Mouse (Mus musculus) embryonic facial prominence, embryonic 15.5 days (tissue): Measurements from ENCODE around the gene Bcl2l14. TPM values are rescaled to one million over a fixed set of nuclear protein-coding genes. Genes with fewer than 3 reads are reported as not detected.
A peak's percentile ranks its signal among the peaks of the same experiment; 100 is the strongest.

Experiments used
- ATAC-seq: fragments of 200-750 bp; cut with Nextera tagmentation; 2 replicates; pipeline ENCODE4 v1.8.0; 2017; ENCODE audit warnings: low read depth, moderate TSS enrichment; ENCODE audit not compliant: insufficient number of reproducible peaks, low FRiP score, low TSS enrichment
- H3K27ac ChIP-seq: fragments of 300-500 bp; sonication (generic); replicated peaks from 2 replicates; pipeline ENCODE4 v1.5.1; 2015; ENCODE audit warnings: mild to moderate bottlenecking, inconsistent platforms
- H3K27me3 ChIP-seq: fragments of 300-500 bp; sonication (generic); 2 replicates; pipeline ENCODE4 v1.6.1; 2015; ENCODE audit warnings: inconsistent platforms
- H3K36me3 ChIP-seq: fragments of 300-500 bp; sonication (generic); 2 replicates; pipeline ENCODE4 v1.6.1; 2015; ENCODE audit warnings: mild to moderate bottlenecking, inconsistent platforms
- H3K4me1 ChIP-seq: fragments of 300-500 bp; sonication (generic); 2 replicates; pipeline ENCODE4 v1.6.1; 2015; ENCODE audit warnings: inconsistent platforms
- H3K4me2 ChIP-seq: fragments of 300-500 bp; sonication (generic); replicated peaks from 2 replicates; pipeline ENCODE4 v1.6.1; 2015; ENCODE audit warnings: mild to moderate bottlenecking, inconsistent platforms
- H3K4me3 ChIP-seq: fragments of 300-500 bp; sonication (generic); replicated peaks from 2 replicates; pipeline ENCODE4 v1.5.1; 2015; ENCODE audit warnings: mild to moderate bottlenecking, inconsistent platforms
- H3K9ac ChIP-seq: fragments of 300-500 bp; sonication (generic); 2 replicates; pipeline ENCODE4 v1.6.1; 2015; ENCODE audit warnings: inconsistent platforms
- H3K9me3 ChIP-seq: fragments of 300-500 bp; sonication (generic); replicated peaks from 2 replicates; pipeline ENCODE4 v1.6.1; 2016; ENCODE audit warnings: inconsistent platforms
- WGBS: fragments of 180-500 bp; shearing (Covaris S2); methylation state at CpG from one replicate; pipeline ENCODE4 v1.1.7; 2015; 5-methylcytosine and 5-hydroxymethylcytosine counted together
- polyA plus RNA-seq: library from polyadenylated mRNA; unstranded; fragments of >200 nt; fragmentation: Nextera tagmentation; extraction: Ambion mirVana; gene quantifications from 2 replicates; pipeline ENCODE4 v1.2.1, GENCODE M21; 2015

Bcl2l14 gene
- polyA plus RNA-seq, 1 experiment from 2014 or later = 2.4 TPM

GRCm38 (mm10) chr6:134407226-134407625 is 11.1 kb downstream of the Bcl2l14 start:
- H3K27ac ChIP-seq = 0 out of 2 replicates have a peak overlapping the region, but pooled peaks have one; percentile 19
- no peaks in the 10 kb centered on the region for H3K36me3 ChIP-seq
- 46% methylated on average over 5 of the region's 5 CpGs for WGBS
- no peak overlapping the region for H3K9ac ChIP-seq
- H3K9me3 ChIP-seq = no peaks in the 10 kb centered on the region
- H3K4me2 ChIP-seq = no peak overlapping the region
- H3K4me3 ChIP-seq = no peak overlapping the region
- H3K27me3 ChIP-seq = no peaks in the 10 kb centered on the region
- H3K4me1 ChIP-seq = 0 out of 2 replicates have a peak, but pooled peaks cover 7% of the 10 kb centered on the region
- ATAC-seq = peak; percentile 47; the same call in 1 of the 2 replicates

- no peaks in the 10 kb centered on the region for H3K27me3 ChIP-seq
- H3K27ac ChIP-seq = no peak overlapping the region
- no peak for ATAC-seq
- H3K4me2 ChIP-seq = no peak overlapping the region
- WGBS = 54% methylated on average over 18 of the region's 18 CpGs
- no peak overlapping the region for H3K9ac ChIP-seq
- no peak overlapping the region for H3K4me3 ChIP-seq
- no peaks in the 10 kb centered on the region for H3K9me3 ChIP-seq
- H3K36me3 ChIP-seq = no peaks in the 10 kb centered on the region
- H3K4me1 ChIP-seq = no peaks in the 10 kb centered on the region
These were observed 17.8 kb downstream of the Bcl2l14 start for GRCm38 (mm10) chr6:134413706-134414531.

GRCm38 (mm10) chr6:134414532-134414883 is 18.4 kb downstream of the Bcl2l14 start:
- Histone ChIP-seq H3K4me2 (no peak overlapping the region), H3K9me3 (no peaks in the 10 kb centered on the region), H3K27me3 (no peaks in the 10 kb centered on the region), H3K4me1 (no peaks in the 10 kb centered on the region), H3K27ac (no peak overlapping the region), H3K4me3 (no peak overlapping the region), H3K9ac (no peak overlapping the region), H3K36me3 (no peaks in the 10 kb centered on the region)
- 56% methylated on average over 4 of the region's 4 CpGs for WGBS
- no peak for ATAC-seq

- ATAC-seq = no peak
- no peaks in the 10 kb centered on the region for H3K27me3 ChIP-seq
- H3K9me3 ChIP-seq = no peaks in the 10 kb centered on the region
- H3K9ac ChIP-seq = no peak overlapping the region
- no peak overlapping the region for H3K4me3 ChIP-seq
- no peaks in the 10 kb centered on the region for H3K4me1 ChIP-seq
- no peak overlapping the region for H3K4me2 ChIP-seq
- 36% methylated on average over 3 of the region's 3 CpGs for WGBS
- H3K27ac ChIP-seq = no peak overlapping the region
- no peaks in the 10 kb centered on the region for H3K36me3 ChIP-seq
These were observed 20.5 kb downstream of the Bcl2l14 start for GRCm38 (mm10) chr6:134416556-134417105.

GRCm38 (mm10) chr6:134417886-134418285 is 21.8 kb downstream of the Bcl2l14 start:
- H3K9me3 ChIP-seq = no peaks in the 10 kb centered on the region
- no peak for ATAC-seq
- no peaks in the 10 kb centered on the region for H3K36me3 ChIP-seq
- no peak overlapping the region for H3K4me3 ChIP-seq
- H3K27ac ChIP-seq = no peak overlapping the region
- no peak overlapping the region for H3K9ac ChIP-seq
- no peaks in the 10 kb centered on the region for H3K27me3 ChIP-seq
- H3K4me2 ChIP-seq = no peak overlapping the region
- 67% methylated on average over 3 of the region's 3 CpGs for WGBS
- no peaks in the 10 kb centered on the region for H3K4me1 ChIP-seq

- Histone ChIP-seq H3K27me3 (no peaks in the 10 kb centered on the region), H3K9me3 (no peaks in the 10 kb centered on the region), H3K36me3 (no peaks in the 10 kb centered on the region), H3K4me1 (peaks cover 4% of the 10 kb centered on the region; the same call in 1 of the 2 replicates), H3K4me2 (no peak overlapping the region), H3K9ac (no peak overlapping the region), H3K4me3 (no peak overlapping the region), H3K27ac (no peak overlapping the region)
- no peak for ATAC-seq
- 73% methylated on average over 8 of the region's 8 CpGs for WGBS
These were observed 24.3 kb downstream of the Bcl2l14 start for GRCm38 (mm10) chr6:134420375-134420774.

GRCm38 (mm10) chr6:134421921-134422320 is 25.8 kb downstream of the Bcl2l14 start:
- Histone ChIP-seq H3K4me2 (no peak overlapping the region), H3K9me3 (no peaks in the 10 kb centered on the region), H3K27ac (no peak overlapping the region), H3K4me3 (no peak overlapping the region), H3K36me3 (no peaks in the 10 kb centered on the region), H3K9ac (no peak overlapping the region), H3K4me1 (peaks cover 5% of the 10 kb centered on the region; the same call in 1 of the 2 replicates), H3K27me3 (no peaks in the 10 kb centered on the region)
- ATAC-seq = no peak
- 85% methylated on average over 6 of the region's 6 CpGs for WGBS

- no peak overlapping the region for H3K27ac ChIP-seq
- H3K4me3 ChIP-seq = no peak overlapping the region
- no peak overlapping the region for H3K9ac ChIP-seq
- WGBS = 24% methylated on average over 11 of the region's 11 CpGs
- ATAC-seq = 0 out of 2 replicates have a peak, but pooled peaks have one; percentile 46
- peak overlapping the region; percentile 35 for H3K4me2 ChIP-seq
- peaks cover 26% of the 10 kb centered on the region for H3K4me1 ChIP-seq
- H3K9me3 ChIP-seq = no peaks in the 10 kb centered on the region
- no peaks in the 10 kb centered on the region for H3K27me3 ChIP-seq
- H3K36me3 ChIP-seq = no peaks in the 10 kb centered on the region
These were observed 29.1 kb downstream of the Bcl2l14 start for GRCm38 (mm10) chr6:134425216-134425717.

- Histone ChIP-seq H3K9ac (no peak overlapping the region), H3K36me3 (no peaks in the 10 kb centered on the region), H3K4me1 (peaks cover 28% of the 10 kb centered on the region), H3K9me3 (no peaks in the 10 kb centered on the region), H3K4me3 (no peak overlapping the region), H3K27me3 (no peaks in the 10 kb centered on the region), H3K4me2 (no peak overlapping the region), H3K27ac (no peak overlapping the region)
- no peak for ATAC-seq
- WGBS = 75% methylated on average over 3 of the region's 3 CpGs
These were observed 31.0 kb downstream of the Bcl2l14 start for GRCm38 (mm10) chr6:134427165-134427564.

- H3K4me2 ChIP-seq = peak overlapping the region; percentile 12
- H3K27me3 ChIP-seq = no peaks in the 10 kb centered on the region
- H3K4me3 ChIP-seq = no peak overlapping the region; the same call in 1 of the 2 replicates
- H3K27ac ChIP-seq = peak overlapping the region; percentile 79
- 20% methylated on average over 5 of the region's 5 CpGs for WGBS
- no peak overlapping the region for H3K9ac ChIP-seq
- no peaks in the 10 kb centered on the region for H3K9me3 ChIP-seq
- ATAC-seq = 0 out of 2 replicates have a peak, but pooled peaks have one; percentile 25
- H3K4me1 ChIP-seq = peaks cover 28% of the 10 kb centered on the region
- H3K36me3 ChIP-seq = no peaks in the 10 kb centered on the region
These were observed 32.3 kb downstream of the Bcl2l14 start for GRCm38 (mm10) chr6:134428455-134428854.

- Histone ChIP-seq H3K27ac (peak overlapping the region; percentile 71), H3K9me3 (no peaks in the 10 kb centered on the region), H3K4me1 (peaks cover 25% of the 10 kb centered on the region), H3K4me3 (no peak overlapping the region), H3K4me2 (no peak overlapping the region), H3K9ac (no peak overlapping the region), H3K36me3 (no peaks in the 10 kb centered on the region), H3K27me3 (no peaks in the 10 kb centered on the region)
- WGBS = 59% methylated on average over 9 of the region's 9 CpGs
- ATAC-seq = no peak
These were observed 34.2 kb downstream of the Bcl2l14 start for GRCm38 (mm10) chr6:134430161-134430799.
